Mouse (Mus musculus) lung, postnatal 0 days (tissue): ENCODE results near the gene Odaph. TPM values are rescaled to one million over a fixed set of nuclear protein-coding genes. Genes with fewer than 3 reads are reported as not detected.

Experiments used
- ATAC-seq: fragments of 200-750 bp; cut with Nextera tagmentation; 2 replicates; pipeline ENCODE4 v1.8.0; 2017; ENCODE audit warnings: moderate library complexity
- DNase-seq: peaks from one replicate; pipeline ENCODE4 v3.0.0-alpha.2; 2016; ENCODE audit warnings: low spot score
- H3K27ac ChIP-seq: fragments of 300-500 bp; sonication (generic); 2 replicates; pipeline ENCODE4 v1.5.1; 2014; ENCODE audit warnings: antibody characterized with exemption, mild to moderate bottlenecking, low read length, mixed read lengths
- H3K27me3 ChIP-seq: fragments of 300-500 bp; sonication (generic); replicated peaks from 2 replicates; pipeline ENCODE4 v1.6.1; 2014; ENCODE audit warnings: low read length, mixed read lengths; ENCODE audit not compliant: insufficient read depth
- H3K36me3 ChIP-seq: fragments of 300-500 bp; sonication (generic); 2 replicates; pipeline ENCODE4 v1.6.1; 2014; ENCODE audit warnings: low read length, mixed read lengths; ENCODE audit not compliant: insufficient read depth
- H3K4me1 ChIP-seq: fragments of 300-500 bp; sonication (generic); 2 replicates; pipeline ENCODE4 v1.6.1; 2014; ENCODE audit warnings: antibody characterized with exemption, low read depth, low read length, mixed read lengths; ENCODE audit not compliant: insufficient read depth
- H3K4me2 ChIP-seq: fragments of 300-500 bp; sonication (generic); replicated peaks from 2 replicates; pipeline ENCODE4 v1.6.1; 2014; ENCODE audit warnings: low read depth, mild to moderate bottlenecking, low read length, moderate library complexity, mixed read lengths
- H3K4me3 ChIP-seq: fragments of 300-500 bp; sonication (generic); 2 replicates; pipeline ENCODE4 v1.5.1; 2014; ENCODE audit warnings: low read depth, low read length
- H3K9ac ChIP-seq: fragments of 300-500 bp; sonication (generic); replicated peaks from 2 replicates; pipeline ENCODE4 v1.6.1; 2014; ENCODE audit warnings: low read depth, mild to moderate bottlenecking
- H3K9me3 ChIP-seq: fragments of 300-500 bp; sonication (generic); 2 replicates; pipeline ENCODE4 v1.6.1; 2016; ENCODE audit warnings: low read length, mixed read lengths
- CTCF ChIP-seq: IDR thresholded peaks from 2 replicates; pipeline ENCODE4 v1.5.1; 2016; ENCODE audit warnings: antibody characterized with exemption, mild to moderate bottlenecking
- EP300 ChIP-seq: IDR thresholded peaks from 2 replicates; pipeline ENCODE4 v1.6.1; 2016; ENCODE audit warnings: antibody characterized with exemption, mild to moderate bottlenecking, control low read depth
- WGBS: fragments of 180-500 bp; shearing (Covaris S2); extraction: QIAGEN DNeasy Blood & Tissue Kit; methylation state at CpG from one replicate; pipeline ENCODE4 v1.1.7; 2014; 5-methylcytosine and 5-hydroxymethylcytosine counted together
- polyA plus RNA-seq: library from polyadenylated mRNA; unstranded; fragments of >200 nt; fragmentation: Nextera tagmentation; extraction: Ambion mirVana; gene quantifications from 2 replicates; pipeline ENCODE4 v1.2.1, GENCODE M21; 2015

Gene Odaph
- polyA plus RNA-seq, 1 experiment from 2014 or later = 0.21 TPM

DNA sequence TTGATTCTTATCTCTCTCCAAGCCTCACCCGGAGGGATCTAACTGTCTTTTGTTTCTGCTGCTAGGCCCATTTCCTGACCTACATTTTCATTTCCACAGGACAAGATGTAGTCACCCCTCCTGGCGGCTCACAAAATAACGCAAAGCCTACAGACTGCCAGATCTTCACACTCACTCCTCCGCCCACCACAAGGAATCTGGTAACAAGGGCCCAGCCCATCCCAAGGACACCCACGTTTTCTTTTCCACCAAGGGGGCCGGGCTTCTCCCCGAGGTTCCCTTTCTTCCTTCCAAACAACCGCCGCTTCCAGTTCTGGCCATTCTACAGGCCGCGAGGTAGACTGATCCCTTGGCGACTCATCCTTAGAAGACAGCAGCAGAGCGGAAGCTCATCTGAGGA is 7.3 kb downstream of the Odaph start:
- no peaks in the 10 kb centered on the region for H3K4me1 ChIP-seq
- TF ChIP-seq EP300 (no peak), CTCF (no peak)
- 66% methylated on average over 13 of the region's 13 CpGs for WGBS

DNA sequence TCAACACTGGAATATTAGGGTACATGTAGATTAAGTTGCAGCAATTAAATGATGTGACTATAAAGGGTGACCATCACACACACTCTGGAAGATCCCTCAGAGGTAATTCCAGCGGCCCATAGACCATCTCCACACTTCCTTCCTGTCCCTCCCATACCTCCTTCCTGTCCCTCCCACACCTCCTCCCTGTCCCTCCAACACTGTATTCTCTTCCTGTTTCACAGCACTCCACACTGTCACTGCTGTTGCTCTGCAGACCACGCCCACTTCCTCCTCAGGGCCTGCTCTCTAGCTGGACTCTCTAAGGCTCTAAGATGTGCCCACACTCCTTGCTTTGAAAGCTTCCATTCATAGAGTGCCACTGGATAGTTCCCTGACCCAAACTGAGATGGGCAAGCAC is 13.5 kb downstream of the Odaph start:
- WGBS = 51% methylated on average over 2 of the region's 2 CpGs
- no peak overlapping the region for H3K9ac ChIP-seq
- H3K9me3 ChIP-seq = no peaks in the 10 kb centered on the region
- no peaks in the 10 kb centered on the region for H3K27me3 ChIP-seq
- H3K4me3 ChIP-seq = no peak overlapping the region
- DNase-seq = peak; percentile 49
- H3K36me3 ChIP-seq = no peaks in the 10 kb centered on the region
- TF ChIP-seq CTCF (no peak), EP300 (no peak)
- ATAC-seq = peak; percentile 48
- H3K4me2 ChIP-seq = no peak overlapping the region
- no peak overlapping the region for H3K27ac ChIP-seq
- H3K4me1 ChIP-seq = no peaks in the 10 kb centered on the region

More for the DNA sequence above, 7.3 kb downstream of the Odaph start:
- no peaks in the 10 kb centered on the region for H3K27me3 ChIP-seq
- no peaks in the 10 kb centered on the region for H3K9me3 ChIP-seq
- ATAC-seq (no peak), DNase-seq (no peak)
- H3K27ac ChIP-seq = no peak overlapping the region
- no peak overlapping the region for H3K4me3 ChIP-seq
- no peaks in the 10 kb centered on the region for H3K36me3 ChIP-seq
- H3K4me2 ChIP-seq = no peak overlapping the region
- no peak overlapping the region for H3K9ac ChIP-seq

DNA sequence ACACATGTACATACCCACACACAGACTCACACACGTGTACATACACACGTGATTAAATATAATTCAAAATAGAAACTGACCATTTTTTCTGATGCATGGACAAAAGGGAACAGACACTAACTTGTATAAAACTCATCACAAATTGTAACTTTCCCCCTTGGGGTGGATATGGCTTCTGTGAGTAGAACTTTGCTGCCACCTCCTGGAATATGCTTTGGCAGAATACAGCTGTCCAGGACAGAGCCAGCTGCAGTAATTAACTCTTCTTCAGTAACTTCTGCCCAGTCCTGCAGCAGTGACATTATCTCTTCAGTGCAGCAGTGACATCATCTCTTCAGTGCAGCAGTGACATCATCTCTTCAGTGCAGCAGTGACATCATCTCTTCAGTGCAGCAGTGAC is 15.7 kb downstream of the Odaph start:
- 69% methylated on average over 2 of the region's 2 CpGs for WGBS
- no peaks in the 10 kb centered on the region for H3K4me1 ChIP-seq
- no peak overlapping the region for H3K4me3 ChIP-seq
- no peak overlapping the region for H3K4me2 ChIP-seq
- no peaks in the 10 kb centered on the region for H3K27me3 ChIP-seq
- TF ChIP-seq EP300 (no peak), CTCF (peak; percentile 78)
- no peak overlapping the region for H3K27ac ChIP-seq
- H3K9ac ChIP-seq = no peak overlapping the region
- H3K36me3 ChIP-seq = no peaks in the 10 kb centered on the region
- ATAC-seq = peak; percentile 57
- peak; percentile 60 for DNase-seq
- H3K9me3 ChIP-seq = no peaks in the 10 kb centered on the region

DNA sequence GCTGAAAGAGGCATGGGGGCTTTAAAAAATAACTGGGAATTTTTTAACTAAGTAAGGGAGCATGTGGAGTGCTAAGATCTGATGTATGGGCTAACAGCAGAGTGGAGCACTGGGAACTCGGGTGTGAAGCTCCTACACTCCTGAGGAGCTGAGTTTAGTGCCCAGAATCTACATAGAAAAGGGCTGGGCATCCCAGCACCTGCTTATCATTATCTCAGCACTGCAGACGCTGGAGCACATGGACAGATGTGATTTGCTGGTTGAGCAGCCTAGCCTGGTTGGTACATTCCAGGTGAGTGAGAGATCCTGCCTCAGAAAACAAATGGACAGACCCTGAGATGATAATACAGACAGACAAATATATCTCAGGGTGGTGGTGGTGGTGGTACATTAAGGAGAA is 22.6 kb downstream of the Odaph start:
- no peak for TF ChIP-seq EP300
- no peak for TF ChIP-seq CTCF
- Histone ChIP-seq H3K27me3 (no peaks in the 10 kb centered on the region), H3K9ac (no peak overlapping the region), H3K27ac (no peak overlapping the region), H3K4me2 (no peak overlapping the region), H3K9me3 (no peaks in the 10 kb centered on the region), H3K4me1 (no peaks in the 10 kb centered on the region), H3K36me3 (no peaks in the 10 kb centered on the region), H3K4me3 (no peak overlapping the region)
- 29% methylated on average over 2 of the region's 2 CpGs for WGBS
- DNase-seq (no peak), ATAC-seq (no peak)

DNA sequence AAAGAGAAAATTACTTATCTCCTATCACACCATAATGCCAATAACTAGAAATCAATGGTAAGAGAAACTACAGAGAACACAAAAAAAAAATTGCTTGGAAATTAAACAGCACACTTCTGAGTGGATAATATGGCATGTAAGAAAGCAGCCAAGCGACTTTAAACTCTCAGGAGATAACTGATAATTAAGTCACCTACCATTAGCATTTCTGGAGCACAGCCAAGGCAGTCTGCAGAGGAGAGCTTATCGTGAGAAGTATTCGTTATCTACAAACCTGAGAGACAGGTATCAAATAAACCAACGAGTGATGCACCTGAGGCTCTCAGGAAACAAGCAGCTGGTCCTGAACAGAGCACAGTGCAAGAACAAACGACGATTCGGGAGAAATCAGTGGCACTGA is 24.5 kb downstream of the Odaph start:
- no peak for DNase-seq
- ATAC-seq = no peak
- Histone ChIP-seq H3K27ac (no peak overlapping the region), H3K27me3 (no peaks in the 10 kb centered on the region), H3K4me3 (no peak overlapping the region), H3K4me1 (no peaks in the 10 kb centered on the region), H3K4me2 (no peak overlapping the region), H3K9me3 (no peaks in the 10 kb centered on the region), H3K36me3 (no peaks in the 10 kb centered on the region), H3K9ac (no peak overlapping the region)
- TF ChIP-seq EP300 (no peak), CTCF (no peak)
- 41% methylated on average over 7 of the region's 7 CpGs for WGBS

DNA sequence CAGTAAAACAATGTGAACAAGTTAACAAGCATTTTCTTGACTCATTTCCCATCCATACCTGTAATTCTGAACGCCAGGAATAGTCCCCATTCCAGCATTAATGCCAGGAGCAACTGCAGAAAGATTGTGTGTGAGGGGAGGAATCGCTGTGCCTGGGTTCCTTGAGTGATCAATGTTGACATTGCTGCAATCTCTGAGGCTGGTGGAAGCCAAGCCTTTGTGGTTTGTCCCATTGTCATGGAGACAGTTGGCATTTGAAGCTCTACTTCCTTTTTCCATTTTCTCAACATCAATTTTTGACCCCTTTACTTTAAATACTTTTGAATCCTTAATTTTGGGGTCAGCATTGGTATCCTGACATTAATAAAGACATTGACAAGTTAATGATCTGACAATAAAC is 32.7 kb downstream of the Odaph start:
- no peak overlapping the region for H3K9ac ChIP-seq
- no peak overlapping the region for H3K4me3 ChIP-seq
- DNase-seq = no peak
- no peaks in the 10 kb centered on the region for H3K36me3 ChIP-seq
- no peaks in the 10 kb centered on the region for H3K4me1 ChIP-seq
- H3K4me2 ChIP-seq = no peak overlapping the region
- ATAC-seq = no peak
- TF ChIP-seq CTCF (no peak), EP300 (no peak)
- H3K27ac ChIP-seq = no peak overlapping the region
- no peaks in the 10 kb centered on the region for H3K27me3 ChIP-seq
- no peaks in the 10 kb centered on the region for H3K9me3 ChIP-seq
- 35% methylated on average over 2 of the region's 2 CpGs for WGBS
